Mouse (Mus musculus): ENCODE data around the gene Becn1.
A peak's percentile ranks its signal among the peaks of the same experiment; 100 is the strongest.
"Not testable (repeated sequence)": the region's sequence is repeated elsewhere in the genome, so short reads cannot be mapped to it uniquely, and the experiment has no call there.

Becn1 gene

DNA sequence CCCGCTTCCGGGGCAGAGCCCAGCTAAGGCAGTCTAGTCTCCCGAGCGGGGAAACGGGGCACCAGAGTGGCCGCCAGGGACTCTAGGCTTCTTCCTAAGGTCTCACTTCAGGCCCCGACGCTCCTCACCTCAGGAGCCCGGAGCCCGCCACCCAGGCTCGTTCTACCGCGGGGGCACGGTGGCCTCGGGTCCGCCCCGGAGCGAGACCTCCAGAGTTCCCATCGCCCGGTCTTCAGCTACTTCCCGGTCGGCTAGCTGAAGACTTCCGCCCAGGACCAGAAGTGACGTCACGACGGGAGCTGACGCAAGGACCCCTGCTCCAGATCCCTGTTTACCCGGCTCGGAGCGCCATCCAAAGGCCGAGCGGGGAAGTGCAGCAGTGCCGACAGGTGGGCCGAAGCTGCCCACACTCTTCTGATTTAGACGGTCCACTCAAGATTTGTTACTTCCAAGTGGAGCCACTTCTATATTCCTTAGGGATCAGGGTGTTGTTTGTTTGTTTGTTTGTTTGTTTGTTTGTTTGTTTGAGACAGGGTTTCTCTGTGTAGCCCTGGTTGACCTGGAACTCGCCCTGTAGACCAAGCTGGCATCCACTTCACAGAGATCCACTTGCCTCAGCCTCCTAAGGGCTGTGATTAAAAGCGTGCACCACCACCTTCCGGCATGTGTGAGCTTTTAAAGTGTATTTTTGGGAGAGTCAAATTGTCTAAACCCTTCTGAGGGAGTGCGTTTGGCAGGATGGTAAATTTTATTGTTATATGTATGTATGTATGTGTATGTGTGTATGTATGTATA, at the start of gene Becn1:
TSS of gene Becn1 (minus strand) at position 283 of the 795 bp plus-strand sequence.
- peak; percentile 91 for DNase-seq

DNA sequence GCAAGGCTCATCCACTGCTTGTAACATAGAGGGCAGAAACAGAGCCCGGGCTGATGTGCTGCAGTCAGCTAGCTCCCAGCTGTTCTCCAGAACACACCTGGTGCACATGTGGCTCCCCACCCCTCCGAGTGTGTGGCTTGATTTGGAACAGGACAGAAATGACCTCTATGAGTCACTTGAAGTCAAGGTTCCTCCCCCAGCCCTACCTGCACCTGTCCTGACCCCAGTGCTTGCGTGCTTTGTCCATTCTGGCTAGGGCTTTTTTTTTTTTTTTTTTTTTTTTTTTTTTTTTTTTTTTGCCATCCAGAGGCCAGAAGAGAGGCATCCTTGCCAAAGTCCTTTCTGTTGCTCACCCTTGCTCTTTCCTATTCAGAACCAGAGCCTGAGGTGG, 49.6 kb upstream of the Becn1 start:
- no peak for DNase-seq

DNA sequence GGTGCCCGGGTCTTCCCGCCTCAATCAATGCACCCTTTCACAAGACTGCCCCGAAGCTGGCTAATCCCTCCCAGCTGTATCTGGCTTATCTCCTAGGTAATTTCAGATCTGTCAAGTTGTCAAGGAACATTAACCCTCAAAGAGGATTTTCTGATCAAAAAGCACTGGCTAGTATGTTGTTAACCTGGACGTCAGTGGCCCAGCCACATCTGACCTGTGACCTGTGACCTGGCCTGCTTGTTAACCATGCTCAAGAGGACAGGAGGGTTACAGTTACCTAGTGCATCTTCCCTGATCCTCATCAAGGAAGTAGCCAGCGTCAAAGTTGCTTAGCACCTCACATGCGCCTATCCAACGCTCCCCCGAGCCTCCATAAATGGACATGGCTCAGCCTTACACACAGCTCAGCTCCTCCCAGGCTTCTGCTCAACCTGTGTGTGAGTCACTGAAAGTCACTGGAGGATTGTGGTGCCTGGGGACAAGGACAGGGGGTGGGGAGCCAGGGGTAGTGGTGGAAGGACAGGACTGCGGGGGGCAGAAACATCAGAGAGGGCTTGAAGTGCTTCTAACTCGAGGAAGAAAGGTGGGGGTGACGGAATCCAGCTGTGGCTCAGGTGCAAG, 49.1 kb upstream of the Becn1 start:
- DNase-seq = no peak

DNA sequence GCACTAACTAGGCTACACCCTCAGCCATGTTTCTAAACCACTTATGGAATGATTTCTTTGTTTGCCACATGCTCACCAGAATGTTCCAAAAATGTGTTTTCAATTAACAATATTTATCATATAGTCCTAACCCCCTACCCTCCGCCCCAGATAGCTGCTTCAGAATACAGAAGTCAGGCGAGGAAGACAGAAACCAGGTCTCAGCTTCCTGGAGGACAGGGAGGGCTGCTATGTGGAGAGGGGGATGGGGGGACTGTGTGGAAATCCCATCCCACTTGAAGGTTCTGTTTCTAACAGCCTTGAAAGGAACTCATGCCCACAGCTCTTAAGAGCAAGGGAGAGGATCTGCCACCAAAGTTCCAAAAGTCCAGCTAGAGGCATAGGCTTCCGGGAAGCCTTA, 47.1 kb upstream of the Becn1 start:
- DNase-seq = no peak

DNA sequence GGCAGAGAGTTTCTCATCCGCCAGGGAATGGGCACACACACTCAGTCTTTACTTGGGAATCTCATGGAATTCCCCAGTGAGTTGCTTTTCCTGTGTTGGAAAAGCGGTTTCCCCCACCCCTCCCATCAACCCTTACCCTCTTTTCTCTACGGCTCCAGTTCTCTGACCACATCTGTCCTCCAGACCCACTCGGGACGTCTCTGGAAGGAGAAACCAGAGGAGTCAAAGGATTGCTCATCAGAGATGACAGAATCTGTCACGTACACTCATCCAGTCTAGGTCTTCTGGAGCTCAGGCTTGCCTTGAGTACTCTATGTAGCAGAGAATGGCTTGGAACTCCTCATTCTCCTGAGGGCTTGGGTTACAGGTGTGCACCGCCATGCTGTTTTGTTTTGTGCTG, 46.7 kb upstream of the Becn1 start:
- no peak for DNase-seq

DNA sequence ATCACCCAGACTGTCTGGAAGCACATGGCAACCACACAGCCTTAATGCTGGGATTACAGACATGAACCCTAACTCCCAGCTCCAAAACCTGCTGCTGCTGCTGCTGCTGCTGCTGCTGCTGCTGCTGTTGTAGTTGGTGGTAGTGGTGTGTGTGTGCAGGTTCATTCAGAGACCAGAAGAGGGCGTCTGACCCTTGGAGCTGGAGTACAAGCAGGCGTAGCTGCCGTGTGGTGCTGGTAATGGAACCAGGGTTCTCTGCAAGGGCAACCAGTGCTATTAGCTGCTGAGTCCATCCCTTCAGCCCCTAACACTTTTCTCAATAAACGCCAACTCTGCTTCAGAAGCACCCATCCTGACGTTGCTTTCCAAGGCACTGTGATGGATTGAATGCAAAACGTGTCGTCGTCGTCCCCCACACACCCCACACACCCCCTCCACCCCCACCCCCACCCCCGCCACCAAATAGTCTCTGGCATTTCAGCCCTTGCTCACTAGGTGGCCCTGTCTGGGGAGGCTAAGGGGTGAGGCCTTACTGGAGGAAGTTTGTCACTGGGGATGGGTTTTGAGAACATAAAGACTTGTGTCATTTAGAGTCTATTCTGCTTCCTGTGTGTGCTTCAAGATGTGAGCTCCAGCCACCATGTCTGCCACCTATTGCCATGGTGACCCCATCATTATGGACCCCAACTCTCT, 45.1 kb upstream of the Becn1 start:
- no peak for DNase-seq

DNA sequence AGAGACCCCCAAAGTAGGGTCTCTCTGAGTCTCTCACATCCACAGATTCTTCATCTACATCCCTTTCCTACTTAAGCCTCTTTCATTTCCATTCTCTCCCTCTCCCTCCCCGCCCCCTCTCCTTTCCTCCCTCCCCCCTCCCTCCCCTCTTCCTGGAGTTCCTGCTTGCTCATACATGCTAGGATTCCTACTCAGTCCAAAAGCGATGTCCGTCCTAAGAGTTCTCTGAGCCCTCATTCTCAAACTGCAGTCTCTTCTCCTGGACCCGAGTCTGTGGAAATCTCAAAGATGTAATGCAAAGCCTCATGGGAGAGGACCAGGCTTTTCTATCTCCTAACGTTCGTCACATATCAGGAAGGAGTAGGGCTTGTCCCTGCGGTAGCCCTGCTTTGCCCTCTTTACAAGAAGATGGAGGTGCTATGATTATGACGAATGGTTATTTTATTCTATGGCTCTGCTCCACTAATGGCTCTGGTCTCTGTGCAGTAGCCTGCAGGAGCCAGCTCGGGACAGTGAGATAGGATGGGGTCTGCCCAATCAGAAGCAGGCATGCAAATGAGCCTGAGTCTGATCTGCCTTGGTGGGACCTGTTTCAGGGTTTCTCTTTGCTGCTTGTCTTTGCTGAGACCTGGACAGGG, 36.2 kb upstream of the Becn1 start:
- DNase-seq = peak; percentile 25

DNA sequence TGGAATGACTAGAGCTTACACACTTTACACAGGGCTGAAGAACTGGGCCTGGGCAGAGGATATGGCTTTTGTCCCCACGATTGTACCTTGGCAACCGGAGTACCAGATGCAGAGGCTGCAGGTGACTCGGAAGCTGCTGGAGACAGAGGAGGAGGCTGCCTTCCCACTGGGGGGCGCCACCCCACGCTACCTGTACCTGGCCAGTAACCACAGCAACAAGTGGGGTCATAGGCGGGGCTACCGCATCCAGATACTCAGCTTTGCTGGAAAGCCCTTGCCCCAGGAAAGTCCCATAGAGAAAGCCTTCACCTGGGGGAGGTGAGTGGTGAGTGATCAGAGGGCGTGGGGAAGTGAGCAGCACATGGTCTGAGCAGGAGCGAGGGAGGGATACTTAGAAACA, 33.6 kb upstream of the Becn1 start:
- peak; percentile 12 for DNase-seq

DNA sequence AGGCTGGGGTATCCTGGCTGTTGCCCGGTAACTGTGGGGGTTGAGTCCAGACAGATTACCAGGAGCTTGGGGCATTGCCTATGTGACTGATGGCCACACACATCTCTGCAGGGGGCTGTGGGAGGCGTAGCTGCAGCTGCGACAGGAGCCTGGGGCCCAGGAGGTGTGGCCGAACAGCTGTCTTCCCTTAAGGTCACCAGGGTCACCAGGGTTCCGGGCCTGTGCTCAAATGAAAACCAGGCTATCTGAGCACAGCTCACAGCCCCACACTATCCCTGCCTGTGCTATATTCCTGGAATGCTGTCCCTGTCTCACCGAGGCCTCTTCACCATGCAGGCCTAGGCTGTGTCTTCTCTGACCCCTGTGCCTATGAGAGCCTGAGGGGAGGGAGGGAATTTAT, 32.4 kb upstream of the Becn1 start:
- DNase-seq = no peak

DNA sequence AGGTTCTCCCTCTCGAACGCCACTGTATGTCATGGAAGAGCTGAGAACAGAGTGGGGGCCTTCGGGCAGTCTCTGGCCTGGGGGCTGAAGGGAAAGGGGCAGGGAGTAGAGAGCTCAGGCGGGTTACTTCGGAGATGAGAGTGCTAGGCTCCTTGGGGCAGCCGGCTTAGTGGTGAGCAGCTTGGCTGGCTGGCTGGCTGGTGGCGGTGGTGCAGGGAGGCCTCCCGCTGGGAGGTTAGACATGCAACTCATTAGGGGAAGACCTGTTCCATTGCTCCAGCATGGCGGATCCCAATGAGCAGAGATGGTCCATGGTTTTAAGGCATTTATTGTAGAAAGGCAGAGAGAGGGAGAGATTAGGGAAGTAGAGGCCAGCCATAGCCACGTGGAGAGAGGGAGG, 31.9 kb upstream of the Becn1 start:
- DNase-seq = no peak

DNA sequence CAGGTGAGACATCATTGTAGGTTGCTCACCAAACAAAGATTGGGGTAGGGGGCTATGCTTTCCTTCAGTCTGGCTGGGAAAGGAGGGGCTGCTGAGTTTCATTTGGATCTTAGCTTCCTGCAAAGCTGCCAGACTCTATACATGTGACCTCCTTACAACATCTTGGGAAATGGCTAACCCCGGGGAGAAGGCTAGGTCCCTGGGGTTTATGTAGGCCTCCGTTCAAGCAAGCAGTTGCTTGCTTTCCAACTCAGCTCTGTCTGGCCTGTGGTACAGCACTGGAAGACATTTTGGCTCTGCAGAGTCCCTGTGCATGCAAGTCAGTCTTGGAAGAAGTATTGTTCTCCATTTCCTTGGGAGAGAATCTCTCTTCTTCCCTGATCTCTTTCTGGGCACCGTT, 30.5 kb upstream of the Becn1 start:
- no peak for DNase-seq

DNA sequence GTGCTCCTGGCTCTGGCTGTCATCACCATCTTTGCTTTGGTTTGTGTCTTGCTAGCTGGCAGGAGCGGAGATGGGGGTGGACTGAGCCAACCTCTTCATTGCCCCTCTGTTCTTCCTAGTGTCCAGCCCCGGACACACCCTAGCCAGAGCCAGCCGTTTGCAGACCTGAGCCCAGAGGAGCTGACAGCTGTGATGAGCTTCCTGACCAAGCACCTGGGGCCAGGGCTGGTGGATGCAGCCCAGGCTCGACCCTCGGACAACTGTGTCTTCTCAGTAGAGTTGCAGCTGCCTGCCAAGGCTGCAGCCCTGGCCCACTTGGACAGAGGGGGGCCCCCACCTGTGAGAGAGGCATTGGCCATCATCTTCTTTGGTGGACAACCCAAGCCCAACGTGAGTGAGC, 28.9 kb upstream of the Becn1 start:
- not testable (repeated sequence) for DNase-seq

DNA sequence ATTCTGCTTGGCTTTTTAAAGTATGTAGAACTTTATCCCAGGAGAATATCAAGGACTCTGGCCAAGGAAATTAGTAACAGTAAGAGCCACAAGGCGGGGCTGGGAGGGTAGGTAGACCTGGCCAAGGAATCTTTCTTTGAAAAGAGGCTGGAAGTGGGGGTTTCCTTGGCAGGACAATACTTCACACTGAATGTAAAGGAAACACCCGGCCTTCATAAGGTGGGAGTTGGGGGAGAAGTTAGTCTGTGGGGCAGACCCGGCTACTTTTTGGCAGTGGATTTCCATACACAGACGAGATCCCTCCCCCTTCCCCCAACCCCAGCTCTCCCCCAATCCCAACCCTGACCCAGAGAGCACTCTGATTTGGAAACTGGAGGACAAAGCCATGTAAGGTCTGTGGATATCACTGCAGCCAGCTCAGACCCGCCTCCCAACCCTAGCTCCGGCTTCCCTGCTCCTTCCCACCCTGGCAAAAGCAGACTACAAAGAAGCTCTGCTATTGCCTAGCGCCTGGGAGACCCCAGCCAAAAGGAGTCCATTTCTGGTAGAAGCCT, 28.4 kb upstream of the Becn1 start, which contains the start of gene Aoc3:
TSS of gene Aoc3 (plus strand) at position 235 of the 554 bp plus-strand sequence.
- DNase-seq = no peak

DNA sequence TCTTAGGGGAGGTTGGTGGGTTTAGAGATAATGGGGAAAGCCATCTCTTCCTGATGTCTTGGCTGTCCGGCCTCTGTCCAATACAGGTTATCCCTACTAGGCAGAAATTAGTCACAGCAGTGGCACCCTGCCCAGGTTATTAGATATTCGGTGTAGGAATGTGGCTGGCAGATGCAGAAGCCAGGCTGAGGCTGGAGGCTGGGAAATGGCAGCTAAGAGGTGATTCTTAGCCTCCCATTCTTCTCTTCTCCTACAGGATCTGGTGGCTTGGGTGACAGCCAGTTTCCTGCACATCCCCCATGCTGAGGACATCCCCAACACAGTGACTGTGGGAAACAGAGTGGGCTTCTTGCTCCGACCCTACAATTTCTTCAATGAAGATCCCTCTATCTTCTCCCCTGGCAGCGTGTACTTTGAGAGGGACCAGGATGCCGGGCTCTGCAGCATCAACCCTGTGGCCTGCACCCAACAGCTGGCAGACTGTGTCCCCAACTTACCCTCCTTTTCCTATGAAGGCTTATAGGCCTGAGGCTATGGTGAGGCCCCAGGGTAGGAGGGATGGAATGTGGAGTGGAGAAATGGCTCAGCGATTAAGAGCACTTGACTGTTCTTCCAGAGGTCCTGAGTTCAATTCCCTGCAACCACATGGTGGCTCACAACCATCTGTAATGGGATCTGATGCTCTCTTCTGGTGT, 27.0 kb upstream of the Becn1 start:
- DNase-seq = no peak

DNA sequence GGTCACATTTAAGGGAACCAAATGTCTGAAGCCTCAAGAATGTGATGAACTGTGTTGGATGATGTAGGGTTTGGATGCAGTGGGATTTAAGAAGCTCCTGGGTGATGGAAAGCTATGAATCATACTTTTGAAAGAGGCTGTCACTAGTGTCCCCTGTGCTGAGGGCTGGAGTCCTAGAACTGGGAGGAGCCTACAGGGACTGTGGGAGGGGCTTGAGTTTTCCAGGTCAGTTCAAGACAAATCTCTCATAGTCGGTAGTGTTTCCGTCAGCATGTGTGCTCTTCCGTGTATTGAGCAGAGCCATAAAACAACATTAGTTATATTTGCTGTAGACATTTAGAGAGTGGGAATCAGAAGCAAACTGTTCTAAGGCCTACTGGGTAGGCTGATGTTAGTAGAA, 25.2 kb upstream of the Becn1 start:
- no peak for DNase-seq

DNA sequence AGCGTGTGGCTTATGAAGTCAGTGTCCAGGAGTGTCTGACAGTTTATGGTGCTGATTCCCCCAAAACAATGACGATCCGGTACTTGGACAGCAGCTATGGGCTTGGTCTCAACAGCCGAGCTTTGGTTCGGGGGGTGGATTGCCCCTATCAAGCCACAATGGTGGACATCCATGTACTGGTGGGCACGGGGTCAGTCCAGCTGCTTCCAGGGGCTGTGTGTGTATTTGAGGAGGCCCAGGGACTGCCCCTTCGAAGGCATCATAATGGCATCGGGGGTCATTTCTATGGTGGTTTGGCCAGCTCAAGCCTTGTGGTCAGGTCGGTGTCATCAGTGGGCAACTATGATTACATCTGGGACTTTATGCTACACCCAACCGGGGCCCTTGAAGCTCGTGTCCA, 24.1 kb upstream of the Becn1 start:
- DNase-seq = no peak

DNA sequence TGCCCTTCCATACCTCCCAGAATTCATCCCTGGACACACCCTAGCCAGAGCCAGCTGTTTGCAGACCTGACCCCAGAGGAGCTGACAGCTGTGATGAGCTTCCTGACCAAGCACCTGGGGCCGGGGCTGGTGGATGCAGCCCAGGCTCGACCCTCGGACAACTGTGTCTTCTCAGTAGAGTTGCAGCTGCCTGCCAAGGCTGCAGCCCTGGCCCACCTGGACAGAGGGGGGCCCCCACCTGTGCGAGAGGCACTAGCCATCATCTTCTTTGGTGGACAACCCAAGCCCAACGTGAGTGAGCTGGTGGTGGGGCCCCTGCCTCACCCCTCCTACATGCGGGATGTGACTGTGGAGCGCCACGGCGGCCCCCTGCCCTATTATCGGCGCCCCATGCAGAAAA, 23.1 kb upstream of the Becn1 start:
- not testable (repeated sequence) for DNase-seq

DNA sequence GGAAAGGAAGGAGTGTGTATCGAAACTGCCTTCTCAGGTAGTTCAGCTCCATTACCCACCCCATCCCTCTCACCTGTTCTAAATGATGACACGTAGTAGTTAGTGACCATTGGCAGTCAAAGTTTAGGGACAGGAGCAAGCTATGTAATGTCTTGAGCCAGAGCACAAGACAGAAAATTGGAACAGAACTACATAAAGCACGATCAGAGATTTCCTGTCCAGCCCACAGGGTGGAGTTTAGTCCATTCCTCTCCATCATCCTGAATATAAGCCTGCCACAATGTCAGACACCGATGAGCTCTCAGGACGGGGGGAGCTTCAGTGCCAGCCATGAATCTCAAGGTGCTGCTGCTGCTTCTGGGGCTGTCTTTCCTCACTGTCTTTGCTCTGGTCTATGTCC, 22.7 kb upstream of the Becn1 start, which contains the start of gene Aoc2:
TSS of gene Aoc2 (plus strand) at position 301 of the 400 bp plus-strand sequence.
- no peak for DNase-seq

DNA sequence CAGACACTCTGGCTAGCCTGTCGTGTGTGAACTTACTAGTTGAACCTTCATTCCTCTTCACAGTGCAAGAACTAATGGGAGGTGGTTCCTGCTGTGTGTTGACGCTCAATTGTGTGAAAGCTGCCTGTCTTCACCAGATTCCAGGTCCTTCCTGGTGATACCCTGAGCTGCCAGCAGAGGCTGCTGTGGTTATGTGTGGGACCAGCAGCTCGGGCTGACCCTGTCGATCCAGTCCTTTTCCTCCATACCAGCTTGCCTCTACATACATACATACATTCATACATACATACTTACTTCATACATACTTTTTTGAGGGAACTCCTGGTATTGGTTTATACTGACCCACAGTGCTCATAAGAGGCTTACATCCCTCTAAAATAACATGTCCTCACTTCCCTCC, 21.5 kb upstream of the Becn1 start:
- DNase-seq = peak; percentile 46

DNA sequence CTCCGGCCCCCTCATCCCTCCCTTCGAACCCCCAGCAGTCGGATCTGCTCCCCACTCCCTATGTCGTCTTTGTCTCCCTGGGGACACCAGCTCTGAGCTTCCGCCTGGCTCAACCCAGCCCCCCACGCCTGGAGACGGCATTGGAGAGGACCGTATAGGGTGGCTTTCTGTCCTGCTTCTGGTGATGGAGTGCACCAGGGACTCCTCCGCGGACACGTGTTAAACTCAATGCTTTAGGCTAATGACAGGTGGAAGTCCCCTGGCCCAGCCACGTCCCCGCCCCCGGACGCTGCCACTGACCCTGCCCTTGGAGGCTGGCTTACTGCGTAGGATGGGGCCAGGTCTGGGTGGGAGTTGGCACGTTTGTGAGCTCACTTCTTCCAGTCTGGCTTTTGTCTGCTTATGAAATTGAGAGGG, 14.4 kb upstream of the Becn1 start:
- DNase-seq = no peak

DNA sequence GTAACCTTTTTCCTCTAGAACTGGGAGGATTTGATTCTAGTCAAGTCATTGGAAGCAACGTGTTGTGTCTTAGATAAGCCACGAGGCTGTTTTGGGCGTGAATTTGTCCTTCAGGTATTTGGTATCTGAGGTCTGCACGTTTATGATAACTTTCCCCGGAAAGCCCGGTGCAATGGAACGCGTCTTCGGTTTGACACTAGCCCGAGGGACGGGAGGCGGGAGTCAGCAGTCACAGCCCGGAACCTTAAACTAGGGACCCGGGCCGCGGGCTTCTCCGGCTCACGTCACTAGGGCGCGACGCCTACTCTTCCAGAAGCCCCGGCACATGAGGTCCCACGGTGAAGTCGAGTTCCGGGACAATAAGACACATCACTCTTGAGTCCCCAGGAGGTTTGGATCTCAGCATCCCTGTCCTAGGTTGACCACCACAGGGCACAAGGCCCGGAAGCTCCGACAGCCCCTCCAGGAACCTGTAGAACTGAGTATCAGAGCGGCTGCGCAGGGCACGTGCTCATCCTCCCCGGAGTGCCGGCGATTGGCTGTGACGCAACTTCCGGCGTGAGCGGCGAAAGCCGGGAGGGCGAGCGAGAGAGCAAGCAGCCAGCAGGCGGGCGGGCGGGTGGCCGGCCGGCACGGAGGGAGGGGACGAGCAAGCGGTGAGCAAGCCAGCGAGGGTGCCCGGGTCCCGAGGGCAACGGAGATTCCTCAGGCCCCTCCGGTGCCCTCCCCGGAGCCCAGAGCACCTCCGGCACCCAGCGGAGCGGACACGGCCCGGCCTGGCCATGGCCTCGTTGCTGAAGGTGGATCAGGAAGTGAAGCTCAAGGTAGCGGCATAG, 13.8 kb upstream of the Becn1 start, which contains the start of gene Psme3:
TSS of gene Psme3 (plus strand) at position 549 of the 836 bp plus-strand sequence.
- DNase-seq = peak; percentile 92

All from thymus, postnatal 25 days (tissue).